9 mouse cellular contexts compared by ENCODE assay signal in the genomic region with DNA sequence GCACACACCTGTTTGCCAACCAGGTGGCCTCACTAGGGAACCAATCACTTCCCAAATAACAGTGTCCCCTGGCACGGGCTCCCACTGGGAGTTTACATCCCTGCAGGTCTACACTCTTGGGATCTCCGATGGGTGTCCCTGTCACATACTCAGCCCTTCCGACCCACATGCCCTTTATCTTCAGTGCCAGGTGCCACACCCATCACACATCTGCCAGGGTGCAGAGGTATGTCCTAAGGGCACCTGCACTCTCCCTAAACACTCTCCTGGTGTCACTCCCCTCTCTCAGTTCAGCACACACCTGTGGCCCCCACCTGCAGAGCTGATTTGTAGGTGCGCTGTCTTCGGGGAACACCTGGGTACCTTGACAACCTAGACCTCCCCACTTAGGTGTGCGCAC. TPM values are rescaled to one million over a fixed set of nuclear protein-coding genes. Genes with fewer than 3 reads are reported as not detected.
DNase-seq lines count a peak whose midpoint lies in the region; ATAC-seq and TF ChIP-seq lines count a peak whose summit lies in the region.
"Had no signal": no experiment of that assay in that cellular context is flagged by ENCODE, and none has a peak within 500 bp of the region (broad histone marks: within the 10 kb centered on the region; RNA-seq: fewer than 3 reads in every experiment).

No protein-coding gene starts in this region.

- H3K36me3 ChIP-seq in forebrain, embryonic 11.5 days (ENCODE audit: control insufficient read depth, insufficient read depth, low read length), result no peaks in the 10 kb centered on the region
- H3K36me3 ChIP-seq in limb, embryonic 11.5 days (ENCODE audit: control insufficient read depth, insufficient read depth, low read length), result no peaks in the 10 kb centered on the region
- H3K36me3 ChIP-seq in small intestine, adult 2 months (ENCODE audit: control insufficient read depth, insufficient read depth, low read length), result no peaks in the 10 kb centered on the region

- peak overlapping the region; percentile 75 for H3K4me2 ChIP-seq in forebrain, embryonic 11.5 days (ENCODE audit: low read depth, low read length, severe bottlenecking)
- H3K4me2 ChIP-seq in limb, embryonic 11.5 days (ENCODE audit: low read depth, severe bottlenecking), result no peak overlapping the region; the same call in 1 of the 2 replicates

- H3K27me3 ChIP-seq in forebrain, embryonic 11.5 days (ENCODE audit: control insufficient read depth, insufficient read depth, low read length), result peaks cover 33% of the 10 kb centered on the region
- peaks cover 25% of the 10 kb centered on the region for H3K27me3 ChIP-seq in limb, embryonic 11.5 days (ENCODE audit: control insufficient read depth, insufficient read depth, low read length)
- H3K27me3 ChIP-seq in small intestine, adult 2 months (ENCODE audit: control insufficient read depth, insufficient read depth, low read length), result peaks cover 19% of the 10 kb centered on the region

- no peak for TF ChIP-seq CTCF in lung, adult 2 months (IDR thresholded peaks at IDR 0.05; ENCODE audit: insufficient read depth, low read length)
- no peak for TF ChIP-seq CTCF in small intestine, adult 2 months (IDR thresholded peaks at IDR 0.05; ENCODE audit: extremely low read depth, insufficient read length, insufficient replicate concordance, low read depth, low read length)

- TF ChIP-seq POLR2A in lung, adult 2 months (IDR thresholded peaks at IDR 0.05; ENCODE audit: borderline replicate concordance, extremely low read depth, low read depth, low read length), result no peak
- TF ChIP-seq POLR2A in small intestine, adult 2 months (IDR thresholded peaks at IDR 0.05; ENCODE audit: low read depth, low read length), result no peak

- no peak overlapping the region for H3K27ac ChIP-seq in forebrain, embryonic 11.5 days (ENCODE audit: low read depth, low read length)
- H3K27ac ChIP-seq in limb, embryonic 11.5 days (replicated peaks; ENCODE audit: low read depth, low read length), result no peak overlapping the region; the same call in 1 of the 2 replicates
- H3K27ac ChIP-seq in small intestine, adult 2 months (ENCODE audit: insufficient read depth, low read depth, low read length), result no peak overlapping the region

- H3K9me3 ChIP-seq in forebrain, embryonic 11.5 days (ENCODE audit: control insufficient read depth, low read length), result no peaks in the 10 kb centered on the region
- no peaks in the 10 kb centered on the region for H3K9me3 ChIP-seq in limb, embryonic 11.5 days (ENCODE audit: control insufficient read depth, low read length)

- DNase-seq in lung, adult 2 months, result no peak
- DNase-seq in lung, postnatal 36 days, result no peak
- no peak for DNase-seq in forebrain, embryonic 11.5 days (ENCODE audit: low spot score)
- DNase-seq in limb, embryonic 11.5 days (ENCODE audit: low spot score), result no peak
- DNase-seq in adrenal gland, adult 8-10 months, result no peak
- DNase-seq in cerebellum, postnatal 4 days (ENCODE audit: low spot score in 2 of 2), result no peak
- no peak for DNase-seq in gastrocnemius, postnatal 25 days

- peak overlapping the region; percentile 72 for H3K4me3 ChIP-seq in lung, adult 2 months (replicated peaks; ENCODE audit: extremely low read depth, low read depth, low read length)
- H3K4me3 ChIP-seq in forebrain, embryonic 11.5 days (ENCODE audit: low read depth, low read length), result peak overlapping the region; percentile 57
- peak overlapping the region; percentile 43 for H3K4me3 ChIP-seq in limb, embryonic 11.5 days (ENCODE audit: low read depth, low read length)
- H3K4me3 ChIP-seq in small intestine, adult 2 months (ENCODE audit: low read depth, low read length), result peak overlapping the region; percentile 83

- no peak for ATAC-seq in forebrain, embryonic 11.5 days (replicated peaks; ENCODE audit: low FRiP score)
- no peak for ATAC-seq in limb, embryonic 11.5 days (ENCODE audit: insufficient number of reproducible peaks, low FRiP score, low TSS enrichment, low read depth)

- H3K4me1 ChIP-seq in lung, adult 2 months (ENCODE audit: control insufficient read depth, insufficient read depth, low read length), result peaks cover 37% of the 10 kb centered on the region
- peaks cover 22% of the 10 kb centered on the region for H3K4me1 ChIP-seq in forebrain, embryonic 11.5 days (replicated peaks; ENCODE audit: control insufficient read depth, insufficient read depth, low read length)
- H3K4me1 ChIP-seq in limb, embryonic 11.5 days (ENCODE audit: control insufficient read depth, insufficient read depth, low read length), result peaks cover 31% of the 10 kb centered on the region
- H3K4me1 ChIP-seq in small intestine, adult 2 months (ENCODE audit: control insufficient read depth, insufficient read depth, insufficient read length, low read length), result peaks cover 24% of the 10 kb centered on the region

- WGBS in lung, adult 2 months, result 34% methylated on average over 6 of the region's 6 CpGs
- 41% methylated on average over 6 of the region's 6 CpGs for WGBS in forebrain, embryonic 11.5 days
- 40% methylated on average over 6 of the region's 6 CpGs for WGBS in limb, embryonic 11.5 days
- WGBS in small intestine, adult 2 months, result 21% methylated on average over 6 of the region's 6 CpGs

- no peak overlapping the region for H3K9ac ChIP-seq in forebrain, embryonic 11.5 days (ENCODE audit: low read length)
- no peak overlapping the region; the same call in 1 of the 2 replicates for H3K9ac ChIP-seq in limb, embryonic 11.5 days (ENCODE audit: low read length)

RNA-seq across cellular contexts. Expression of a gene that starts 1.8 kb away (rescaled TPM):
- 146 and 185 TPM in 2 replicates for polyA plus RNA-seq in lung, adult 2 months (2012; rRNA removed)
- polyA plus RNA-seq in forebrain, embryonic 11.5 days (2014; fragmentation: Nextera tagmentation; extraction: Ambion mirVana), result 23.9 and 25.5 TPM in 2 replicates
- polyA plus RNA-seq in limb, embryonic 11.5 days (2014; fragmentation: Nextera tagmentation; extraction: Ambion mirVana), result 19.6 and 26.5 TPM in 2 replicates
- polyA plus RNA-seq in small intestine, adult 2 months (2012; rRNA removed), result 26.2 TPM in 2 replicates
- 100 to 1,000 TPM; 176 to 243 (median 208) TPM for total RNA-seq in adrenal gland, adult 8-10 months (2022)
- total RNA-seq in gastrocnemius, postnatal 25 days (2021), result 10 to 100 TPM; 25.7 TPM

RNA-seq across cellular contexts. Expression of a gene that starts 48.2 kb away (rescaled TPM):
- polyA plus RNA-seq in lung, adult 2 months (2012; rRNA removed), result not detected in 2 replicates
- polyA plus RNA-seq in forebrain, embryonic 11.5 days (2014; fragmentation: Nextera tagmentation; extraction: Ambion mirVana), result not detected in 2 replicates
- not detected in 2 replicates for polyA plus RNA-seq in limb, embryonic 11.5 days (2014; fragmentation: Nextera tagmentation; extraction: Ambion mirVana)
- polyA plus RNA-seq in small intestine, adult 2 months (2012; rRNA removed), result not detected in 2 replicates
- under 1 TPM in 1 of 4 experiments, not detected in 3; 0.40 TPM for total RNA-seq in adrenal gland, adult 8-10 months (2022)
- total RNA-seq in gastrocnemius, postnatal 25 days (2021), result not detected
- total RNA-seq: layer of hippocampus, adult 8-10 months had no signal
